Mouse (Mus musculus) forebrain, embryonic 10.5 days (tissue): ENCODE measurements around the gene Rhbdf2. TPM values are rescaled to one million over a fixed set of nuclear protein-coding genes. Genes with fewer than 3 reads are reported as not detected.
A peak's percentile ranks its signal among the peaks of the same experiment; 100 is the strongest.
"Not testable (repeated sequence)": the region's sequence is repeated elsewhere in the genome, so short reads cannot be mapped to it uniquely, and the experiment has no call there.

Experiments used
- DNase-seq: peaks from one replicate; pipeline ENCODE4 v3.0.0-alpha.2; 2017; ENCODE audit warnings: low spot score; ENCODE audit errors: extremely low spot score
- H3K27ac ChIP-seq: fragments of 300-500 bp; sonication (generic); 2 replicates; pipeline ENCODE4 v1.5.1; 2016; ENCODE audit warnings: mild to moderate bottlenecking
- H3K27me3 ChIP-seq: fragments of 300-500 bp; sonication (generic); 2 replicates; pipeline ENCODE4 v1.6.1; 2016; ENCODE audit warnings: mild to moderate bottlenecking; ENCODE audit not compliant: poor library complexity, severe bottlenecking
- H3K36me3 ChIP-seq: fragments of 300-500 bp; sonication (generic); replicated peaks from 2 replicates; pipeline ENCODE4 v1.6.1; 2016; ENCODE audit warnings: mild to moderate bottlenecking, moderate library complexity
- H3K4me1 ChIP-seq: fragments of 300-500 bp; sonication (generic); 2 replicates; pipeline ENCODE4 v1.6.1; 2016
- H3K4me3 ChIP-seq: fragments of 300-500 bp; sonication (generic); 2 replicates; pipeline ENCODE4 v1.5.1; 2016; ENCODE audit warnings: mild to moderate bottlenecking, moderate library complexity
- H3K9me3 ChIP-seq: fragments of 300-500 bp; sonication (generic); 2 replicates; pipeline ENCODE4 v1.6.1; 2016; ENCODE audit warnings: mild to moderate bottlenecking, moderate library complexity
- WGBS: fragments of 180-500 bp; shearing (Covaris S2); methylation state at CpG from one replicate; pipeline ENCODE4 v1.1.7; 2016; 5-methylcytosine and 5-hydroxymethylcytosine counted together
- polyA plus RNA-seq: library from polyadenylated mRNA; unstranded; fragments of >200 nt; fragmentation: Nextera tagmentation; extraction: Ambion mirVana; gene quantifications from 2 replicates; pipeline ENCODE4 v1.2.1, GENCODE M21; 2016

Rhbdf2 gene
- polyA plus RNA-seq, 1 experiment from 2014 or later, result 3.5 TPM

GRCm38 (mm10) chr11:116618666-116619065, 8.2 kb downstream of the Rhbdf2 start:
- DNase-seq, result no peak
- Histone ChIP-seq H3K27ac (no peak overlapping the region), H3K27me3 (peaks cover 31% of the 10 kb centered on the region), H3K4me3 (no peak overlapping the region), H3K36me3 (no peaks in the 10 kb centered on the region), H3K4me1 (peaks cover 73% of the 10 kb centered on the region), H3K9me3 (no peaks in the 10 kb centered on the region)
- WGBS, result 92% methylated on average over 7 of the region's 7 CpGs

- Histone ChIP-seq H3K27me3 (peaks cover 21% of the 10 kb centered on the region), H3K27ac (peak overlapping the region; percentile 21; the same call in 1 of the 2 replicates), H3K4me1 (peaks cover 62% of the 10 kb centered on the region), H3K9me3 (no peaks in the 10 kb centered on the region), H3K36me3 (no peaks in the 10 kb centered on the region), H3K4me3 (no peak overlapping the region)
- 88% methylated on average over 7 of the region's 7 CpGs for WGBS
- no peak for DNase-seq
Observed at GRCm38 (mm10) chr11:116617641-116618040, 9.2 kb downstream of the Rhbdf2 start.

GRCm38 (mm10) chr11:116616438-116617118, 10.2 kb downstream of the Rhbdf2 start:
- no peak overlapping the region for H3K4me3 ChIP-seq
- peaks cover 52% of the 10 kb centered on the region for H3K4me1 ChIP-seq
- H3K27me3 ChIP-seq, result peaks cover 10% of the 10 kb centered on the region
- no peak for DNase-seq
- WGBS, result 80% methylated on average over 10 of the region's 10 CpGs
- H3K9me3 ChIP-seq, result no peaks in the 10 kb centered on the region
- peak overlapping the region; percentile 61 for H3K27ac ChIP-seq
- H3K36me3 ChIP-seq, result no peaks in the 10 kb centered on the region

GRCm38 (mm10) chr11:116615735-116616437, 10.9 kb downstream of the Rhbdf2 start:
- H3K4me3 ChIP-seq, result peak overlapping the region; percentile 8; the same call in 1 of the 2 replicates
- peaks cover 45% of the 10 kb centered on the region for H3K4me1 ChIP-seq
- peak overlapping the region; percentile 61 for H3K27ac ChIP-seq
- H3K36me3 ChIP-seq, result no peaks in the 10 kb centered on the region
- 53% methylated on average over 15 of the region's 15 CpGs for WGBS
- H3K27me3 ChIP-seq, result peaks cover 6% of the 10 kb centered on the region
- no peak for DNase-seq
- no peaks in the 10 kb centered on the region for H3K9me3 ChIP-seq

- 92% methylated on average over 6 of the region's 6 CpGs for WGBS
- Histone ChIP-seq H3K9me3 (no peaks in the 10 kb centered on the region), H3K4me3 (no peak overlapping the region), H3K27ac (no peak overlapping the region), H3K27me3 (no peaks in the 10 kb centered on the region), H3K4me1 (peaks cover 36% of the 10 kb centered on the region), H3K36me3 (no peaks in the 10 kb centered on the region)
- no peak for DNase-seq
Observed at GRCm38 (mm10) chr11:116613234-116613633, 13.6 kb downstream of the Rhbdf2 start.

- no peak for DNase-seq
- Histone ChIP-seq H3K27ac (no peak overlapping the region), H3K36me3 (no peaks in the 10 kb centered on the region), H3K9me3 (no peaks in the 10 kb centered on the region), H3K4me1 (peaks cover 34% of the 10 kb centered on the region), H3K27me3 (no peaks in the 10 kb centered on the region), H3K4me3 (no peak overlapping the region)
- 91% methylated on average over 1 of the region's 1 CpGs for WGBS
Observed at GRCm38 (mm10) chr11:116612554-116612953, 14.3 kb downstream of the Rhbdf2 start.

GRCm38 (mm10) chr11:116611883-116612282, 14.9 kb downstream of the Rhbdf2 start:
- Histone ChIP-seq H3K36me3 (no peaks in the 10 kb centered on the region), H3K9me3 (no peaks in the 10 kb centered on the region), H3K27ac (no peak overlapping the region), H3K27me3 (no peaks in the 10 kb centered on the region), H3K4me3 (no peak overlapping the region), H3K4me1 (peaks cover 33% of the 10 kb centered on the region)
- DNase-seq, result no peak
- WGBS, result 92% methylated on average over 9 of the region's 9 CpGs

GRCm38 (mm10) chr11:116611168-116611567, 15.7 kb downstream of the Rhbdf2 start:
- DNase-seq, H3K4me3 ChIP-seq, H3K9me3 ChIP-seq, H3K36me3 ChIP-seq, H3K27ac ChIP-seq, H3K27me3 ChIP-seq: not testable (repeated sequence)
- H3K4me1 ChIP-seq, result peaks cover 26% of the 10 kb centered on the region
- 90% methylated on average over 9 of the region's 9 CpGs for WGBS

- 91% methylated on average over 15 of the region's 15 CpGs for WGBS
- no peak overlapping the region for H3K4me3 ChIP-seq
- no peaks in the 10 kb centered on the region for H3K27me3 ChIP-seq
- no peaks in the 10 kb centered on the region for H3K9me3 ChIP-seq
- no peak overlapping the region for H3K27ac ChIP-seq
- 0 out of 2 replicates have a peak, but pooled peaks cover 3% of the 10 kb centered on the region for H3K36me3 ChIP-seq
- H3K4me1 ChIP-seq, result peaks cover 15% of the 10 kb centered on the region; the same call in 1 of the 2 replicates
- no peak for DNase-seq
Observed at GRCm38 (mm10) chr11:116609965-116610630, 16.7 kb downstream of the Rhbdf2 start.

GRCm38 (mm10) chr11:116607717-116608116, 19.1 kb downstream of the Rhbdf2 start:
- no peaks in the 10 kb centered on the region for H3K27me3 ChIP-seq
- peaks cover 10% of the 10 kb centered on the region; the same call in 1 of the 2 replicates for H3K36me3 ChIP-seq
- H3K27ac ChIP-seq, result no peak overlapping the region
- WGBS, result 99% methylated on average over 3 of the region's 3 CpGs
- H3K4me1 ChIP-seq, result peaks cover 9% of the 10 kb centered on the region; the same call in 1 of the 2 replicates
- H3K4me3 ChIP-seq, result no peak overlapping the region
- DNase-seq, result no peak
- no peaks in the 10 kb centered on the region for H3K9me3 ChIP-seq

- Histone ChIP-seq H3K27me3 (no peaks in the 10 kb centered on the region), H3K36me3 (peaks cover 14% of the 10 kb centered on the region; the same call in 1 of the 2 replicates), H3K4me1 (peaks cover 4% of the 10 kb centered on the region; the same call in 1 of the 2 replicates), H3K9me3 (no peaks in the 10 kb centered on the region), H3K27ac (no peak overlapping the region), H3K4me3 (no peak overlapping the region)
- WGBS, result 93% methylated on average over 12 of the region's 12 CpGs
- no peak for DNase-seq
Observed at GRCm38 (mm10) chr11:116604097-116604496, 22.7 kb downstream of the Rhbdf2 start.

GRCm38 (mm10) chr11:116603339-116603738, 23.5 kb downstream of the Rhbdf2 start:
- H3K9me3 ChIP-seq, result no peaks in the 10 kb centered on the region
- no peak overlapping the region for H3K4me3 ChIP-seq
- H3K36me3 ChIP-seq, result peaks cover 18% of the 10 kb centered on the region; the same call in 1 of the 2 replicates
- H3K27me3 ChIP-seq, result no peaks in the 10 kb centered on the region
- 90% methylated on average over 10 of the region's 10 CpGs for WGBS
- no peak for DNase-seq
- no peak overlapping the region for H3K27ac ChIP-seq
- H3K4me1 ChIP-seq, result no peaks in the 10 kb centered on the region
